Comparison of ENCODE assay signal across 29 mouse cellular contexts in genomic region chr4:57690805-57691204, GRCm38 (mm10). TPM values are rescaled to one million over a fixed set of nuclear protein-coding genes. Genes with fewer than 3 reads are reported as not detected.
DNase-seq lines count a peak whose midpoint lies in the region; ATAC-seq and TF ChIP-seq lines count a peak whose summit lies in the region.
"Had no signal": no experiment of that assay in that cellular context is flagged by ENCODE, and none has a peak within 500 bp of the region (broad histone marks: within the 10 kb centered on the region; RNA-seq: fewer than 3 reads in every experiment).

No protein-coding gene starts in this region.

- H3K36me3 ChIP-seq in E14TG2a.4 (ENCODE audit: insufficient read depth, low read length) (no peaks in the 10 kb centered on the region), ES-E14 (ENCODE audit: control insufficient read depth, insufficient read depth, low read length, poor library complexity, severe bottlenecking) (no peaks in the 10 kb centered on the region)
- H3K36me3 ChIP-seq: forebrain, embryonic 12.5 days; forebrain, embryonic 15.5 days; G1E; hindbrain, embryonic 13.5 days; intestine, embryonic 15.5 days had no signal

- DNase-seq in gastrocnemius, adult 2 months: no peak
- no peak for DNase-seq in gastrocnemius, postnatal 14 days
- DNase-seq in ES-E14 (ENCODE audit: low read depth, low spot score) (peak; percentile 96), ZHBTc4 (ENCODE audit: low read depth, low spot score) (peak; percentile 97)
- no peak for DNase-seq in adrenal gland, adult 8-10 months
- no peak for DNase-seq in left cerebral cortex, adult 18-20 months (ENCODE audit: low spot score in 2 of 2)
- DNase-seq: adrenal gland, postnatal 14 days; cerebellum, adult 18-20 months; cerebellum, adult 9-11 months; cerebellum, postnatal 25 days; gastrocnemius, postnatal 10 days; heart, adult 18-20 months; heart, postnatal 10 days; heart, postnatal 36 days; kidney, adult 11 months; kidney, adult 8-10 months had no signal

- no peak for TF ChIP-seq CTCF in gastrocnemius, adult 2 months (IDR thresholded peaks at IDR 0.05)
- no peak for TF ChIP-seq CTCF in E14TG2a.4 (conservative IDR thresholded peaks at IDR 0.05; ENCODE audit: low read length)

- intact Hi-C loops in gastrocnemius, adult 2 months (cut with DNase I): no loop called here
- intact Hi-C loops in gastrocnemius, postnatal 14 days (cut with DNase I; ENCODE audit: low total_unique reads): no loop called here

- H3K27me3 ChIP-seq in E14TG2a.4 (ENCODE audit: insufficient read depth, low read length): no peaks in the 10 kb centered on the region
- H3K27me3 ChIP-seq: embryonic facial prominence, embryonic 13.5 days; forebrain, embryonic 15.5 days; heart, embryonic 15.5 days; hindbrain, embryonic 13.5 days; intestine, embryonic 15.5 days; Patski had no signal

- ATAC-seq in megakaryocyte-erythroid progenitor cell, adult 5-6 weeks (replicated peaks; ENCODE audit: low FRiP score, low TSS enrichment, poor library complexity, severe bottlenecking): no peak
- ATAC-seq: forebrain, embryonic 15.5 days; hindbrain, embryonic 16.5 days; intestine, embryonic 15.5 days; Patski had no signal

- peak overlapping the region; percentile 65; the same call in 1 of the 2 replicates for H3K27ac ChIP-seq in gastrocnemius, adult 2 months
- H3K27ac ChIP-seq in ES-E14 (ENCODE audit: insufficient read depth, low read depth, low read length, poor library complexity, severe bottlenecking): peak overlapping the region; percentile 82; the same call in 1 of the 2 replicates
- H3K27ac ChIP-seq: embryonic facial prominence, embryonic 13.5 days; forebrain, embryonic 12.5 days; forebrain, embryonic 15.5 days; heart, embryonic 15.5 days; hindbrain, embryonic 10.5 days; hindbrain, embryonic 13.5 days; intestine, embryonic 15.5 days had no signal

- H3K9ac ChIP-seq in ES-E14 (ENCODE audit: insufficient read depth, low read depth, low read length, poor library complexity, severe bottlenecking): no peak overlapping the region
- H3K9ac ChIP-seq: embryonic facial prominence, embryonic 13.5 days; forebrain, embryonic 12.5 days; forebrain, embryonic 15.5 days; heart, embryonic 15.5 days; hindbrain, embryonic 13.5 days; intestine, embryonic 15.5 days had no signal

- peaks cover 95% of the 10 kb centered on the region for H3K4me1 ChIP-seq in E14TG2a.4 (replicated peaks; ENCODE audit: low read depth, low read length)
- peaks cover 27 to 46% of the 10 kb centered on the region in 2 experiments for H3K4me1 ChIP-seq in ES-E14 (ENCODE audit: control insufficient read depth in 2 of 2, insufficient read depth in 2 of 2, low read length in 2 of 2, poor library complexity in 1 of 2)
- H3K4me1 ChIP-seq: forebrain, embryonic 15.5 days; hindbrain, embryonic 13.5 days; intestine, embryonic 15.5 days had no signal

- no peak overlapping the region for H3K4me3 ChIP-seq in gastrocnemius, adult 2 months
- H3K4me3 ChIP-seq in E14TG2a.4 (replicated peaks; ENCODE audit: low read length): 0 out of 2 replicates have a peak overlapping the region, but pooled peaks have one; percentile 37
- no peak overlapping the region for H3K4me3 ChIP-seq in ES-E14 (ENCODE audit: insufficient read depth in 1 of 2, low read depth in 1 of 2, low read length in 2 of 2, poor library complexity in 1 of 2, severe bottlenecking in 1 of 2)
- H3K4me3 ChIP-seq: embryonic facial prominence, embryonic 13.5 days; erythroblast, embryonic 14.5 days; forebrain, embryonic 12.5 days; forebrain, embryonic 15.5 days; heart, embryonic 15.5 days; hindbrain, embryonic 10.5 days; hindbrain, embryonic 13.5 days; intestine, embryonic 15.5 days had no signal

- in situ Hi-C loops in ES-E14 (cut with MboI; ENCODE audit: low sequenced_read_pairs in 2 of 2, unreplicated experiment in 2 of 2): no loop called here

- H3K9me3 ChIP-seq in E14TG2a.4 (ENCODE audit: low read length) (no peaks in the 10 kb centered on the region), ES-E14 (ENCODE audit: control insufficient read depth, insufficient read depth, low read depth, low read length) (no peaks in the 10 kb centered on the region)
- H3K9me3 ChIP-seq: embryonic facial prominence, embryonic 13.5 days; forebrain, embryonic 12.5 days; forebrain, embryonic 15.5 days; heart, embryonic 15.5 days; hindbrain, embryonic 10.5 days; hindbrain, embryonic 13.5 days; intestine, embryonic 15.5 days had no signal

TF ChIP-seq in ES-E14, 5 proteins besides CTCF, POLR2A, EP300 and RAD21:
- 0 out of 2 replicates have a peak, but pooled peaks have one; percentile 62 for TF ChIP-seq CHD2 (IDR thresholded peaks at IDR 0.05; ENCODE audit: low read depth, low read length)
- TF ChIP-seq HCFC1 (IDR thresholded peaks at IDR 0.05; ENCODE audit: borderline replicate concordance, insufficient read depth, low read length): no peak

RNA-seq across cellular contexts. Expression of gene Akap2, which starts 26.7 kb away (rescaled TPM):
- total RNA-seq in gastrocnemius, adult 2 months (2021): 10 to 100 TPM; 28.3 to 42.6 TPM
- 10 to 100 TPM; 36.1 to 37.1 TPM for total RNA-seq in gastrocnemius, postnatal 14 days (2021)
- 29.0 and 35.7 TPM in 2 replicates for total RNA-seq in ES-E14 (2012; rRNA removed)
- 100 to 1,000 TPM; 136 to 169 (median 139) TPM for total RNA-seq in adrenal gland, adult 8-10 months (2022)
- 0.25 TPM in 1 of 2 replicates, not detected in the other for total RNA-seq in megakaryocyte-erythroid progenitor cell, adult 5-6 weeks (2014; fragmentation: Nextera tagmentation)
- 0.04 and 0.42 TPM in 2 replicates for total RNA-seq in megakaryocyte-erythroid progenitor cell, adult 5-6 weeks (2017)
- total RNA-seq in left cerebral cortex, adult 18-20 months (2021): 10 to 100 TPM; 42.1 to 46.8 TPM

Comparison
In these comparisons a context has a peak if more than half of its experiments do, and no peak if none do; other contexts are left out.
1. DNase-seq: peak in ES-E14 (single experiment) and ZHBTc4 (single experiment); none in gastrocnemius, adult 2 months (single experiment), gastrocnemius, postnatal 14 days (single experiment), adrenal gland, adult 8-10 months (single experiment) and left cerebral cortex, adult 18-20 months (0 of 2).
2. RNA of gene Akap2, which starts 26.7 kb away (total RNA-seq): 136 to 169 TPM in adrenal gland, adult 8-10 months, 42.1 to 46.8 TPM in left cerebral cortex, adult 18-20 months, 28.3 to 42.6 TPM in gastrocnemius, adult 2 months, 36.1 to 37.1 TPM in gastrocnemius, postnatal 14 days and 29.0 to 35.7 TPM in ES-E14; 0.04 to 0.42 TPM in megakaryocyte-erythroid progenitor cell, adult 5-6 weeks; every median in the first group is over 10 times any median in the second.